ENCODE assay signal across 25 mouse cellular contexts in genomic region chr11:44251821-44252220, GRCm38 (mm10).
DNase-seq lines count a peak whose midpoint lies in the region; ATAC-seq lines count a peak whose summit lies in the region.
"Had no signal": no experiment of that assay in that cellular context is flagged by ENCODE, and none has a peak within 500 bp of the region (broad histone marks: within the 10 kb centered on the region; RNA-seq: fewer than 3 reads in every experiment).

No protein-coding gene starts in this region.

- H3K9ac ChIP-seq in neural tube, embryonic 14.5 days (replicated peaks; ENCODE audit: low read depth, low read length) = no peak overlapping the region
- H3K9ac ChIP-seq: heart, embryonic 12.5 days; heart, embryonic 15.5 days; hindbrain, embryonic 14.5 days had no signal

- intact Hi-C loops in heart, postnatal 10 days (cut with DNase I) = no loop called here
- intact Hi-C loops in left cerebral cortex, postnatal 25 days (cut with DNase I) = no loop called here
- intact Hi-C loops in left cerebral cortex, postnatal 4 days (cut with DNase I) = no loop called here

- peak; percentile 65 for DNase-seq in heart, adult 11 months
- no peak for DNase-seq in heart, postnatal 10 days
- peak; percentile 3 to 47 for DNase-seq in left cerebral cortex, postnatal 25 days (ENCODE audit: low spot score in 2 of 2)
- no peak for DNase-seq in left cerebral cortex, postnatal 4 days
- DNase-seq in neural tube, embryonic 10.5 days (ENCODE audit: extremely low spot score, low spot score) = no peak
- no peak for DNase-seq in cerebellum, postnatal 14 days
- DNase-seq: adrenal gland, adult 2 months; adrenal gland, postnatal 14 days; cerebellum, adult 11-12 months; cerebellum, adult 8-10 months; cerebellum, postnatal 10 days; gastrocnemius, adult 2 months; gastrocnemius, postnatal 14 days; heart, adult 18-20 months; heart, postnatal 14 days; heart, postnatal 4 days had no signal

- H3K4me3 ChIP-seq in neural tube, embryonic 14.5 days (ENCODE audit: low read depth, low read length) = no peak overlapping the region
- H3K4me3 ChIP-seq: forebrain, embryonic 10.5 days; gastrocnemius, adult 2 months; heart, embryonic 12.5 days; heart, embryonic 15.5 days had no signal

- no peak overlapping the region for H3K27ac ChIP-seq in neural tube, embryonic 14.5 days (ENCODE audit: low read depth, low read length)
- H3K27ac ChIP-seq: forebrain, embryonic 10.5 days; gastrocnemius, adult 2 months; heart, embryonic 15.5 days; hindbrain, embryonic 14.5 days; hindbrain, postnatal 0 days had no signal

- ATAC-seq in neural tube, embryonic 14.5 days (ENCODE audit: low read depth) = 0 out of 2 replicates have a peak, but pooled peaks have one; percentile 14
- ATAC-seq: CD4-positive, CD25-positive, alpha-beta regulatory T cell, adult 4 months; forebrain, embryonic 14.5 days; hindbrain, postnatal 0 days; inflammation-experienced regulatory T-cells, adult 6 months had no signal

- H3K9me3 ChIP-seq in neural tube, embryonic 14.5 days (ENCODE audit: control insufficient read depth, low read length) = no peaks in the 10 kb centered on the region
- H3K9me3 ChIP-seq: forebrain, embryonic 10.5 days; heart, embryonic 12.5 days; heart, embryonic 15.5 days had no signal

- no peaks in the 10 kb centered on the region for H3K27me3 ChIP-seq in neural tube, embryonic 14.5 days (ENCODE audit: control insufficient read depth, insufficient read depth, low read length)
- H3K27me3 ChIP-seq: heart, embryonic 15.5 days had no signal

- 0 out of 2 replicates have a peak, but pooled peaks cover 4% of the 10 kb centered on the region for H3K4me1 ChIP-seq in neural tube, embryonic 14.5 days (ENCODE audit: control insufficient read depth, insufficient read depth, low read length)
- H3K4me1 ChIP-seq: heart, embryonic 12.5 days; heart, embryonic 15.5 days had no signal

- 85% methylated on average over 5 of the region's 5 CpGs for WGBS in neural tube, embryonic 14.5 days

- no peak overlapping the region for H3K4me2 ChIP-seq in neural tube, embryonic 14.5 days (ENCODE audit: low read depth, low read length)
- H3K4me2 ChIP-seq: heart, embryonic 12.5 days; heart, embryonic 15.5 days; hindbrain, embryonic 14.5 days had no signal

- H3K36me3 ChIP-seq in neural tube, embryonic 14.5 days (ENCODE audit: control insufficient read depth, insufficient read depth, low read length) = no peaks in the 10 kb centered on the region
- H3K36me3 ChIP-seq: forebrain, embryonic 10.5 days; heart, embryonic 12.5 days; heart, embryonic 15.5 days had no signal

Comparison
In these comparisons a context has a peak if more than half of its experiments do, and no peak if none do; other contexts are left out.
1. DNase-seq: peak in heart, adult 11 months (single experiment) and left cerebral cortex, postnatal 25 days (2 of 2); none in heart, postnatal 10 days (0 of 2), left cerebral cortex, postnatal 4 days (single experiment), neural tube, embryonic 10.5 days (single experiment) and cerebellum, postnatal 14 days (0 of 2).